Mouse (Mus musculus) splenic B cell, adult 2 months (primary cell): ENCODE results near the gene N4bp1.

Experiments
- DNase-seq: peaks from one replicate; pipeline ENCODE4 v3.0.0-alpha.2; 2011; ENCODE audit warnings: low read depth, low spot score
- H3K27me3 ChIP-seq: 2 replicates; pipeline ENCODE4 v1.6.1; 2012; ENCODE audit warnings: mild to moderate bottlenecking, low read length, moderate library complexity, mixed read lengths; ENCODE audit not compliant: control insufficient read depth, poor library complexity, insufficient read depth, severe bottlenecking
- H3K36me3 ChIP-seq: 2 replicates; pipeline ENCODE4 v1.6.1; 2012; ENCODE audit warnings: mild to moderate bottlenecking, low read length, moderate library complexity, mixed read lengths; ENCODE audit not compliant: control insufficient read depth, poor library complexity, insufficient read depth, severe bottlenecking

N4bp1 gene

GRCm38 (mm10) chr8:86854686-86855085 lies 30.4 kb downstream of the N4bp1 start:
- DNase-seq: no peak
- Histone ChIP-seq H3K27me3 (no peaks in the 10 kb centered on the region), H3K36me3 (peaks cover 1% of the 10 kb centered on the region; the same call in 1 of the 2 replicates)

- DNase-seq: no peak
- Histone ChIP-seq H3K27me3 (no peaks in the 10 kb centered on the region), H3K36me3 (peaks cover 1% of the 10 kb centered on the region; the same call in 1 of the 2 replicates)
Measured at GRCm38 (mm10) chr8:86853989-86854373, 31.1 kb downstream of the N4bp1 start.

- no peak for DNase-seq
- Histone ChIP-seq H3K27me3 (no peaks in the 10 kb centered on the region), H3K36me3 (peaks cover 1% of the 10 kb centered on the region; the same call in 1 of the 2 replicates)
Measured at GRCm38 (mm10) chr8:86853266-86853988, 31.6 kb downstream of the N4bp1 start.

GRCm38 (mm10) chr8:86852491-86852890 lies 32.6 kb downstream of the N4bp1 start:
- no peak for DNase-seq
- no peaks in the 10 kb centered on the region for H3K27me3 ChIP-seq

GRCm38 (mm10) chr8:86848876-86849275 lies 36.2 kb downstream of the N4bp1 start:
- peaks cover 9% of the 10 kb centered on the region for H3K36me3 ChIP-seq
- DNase-seq: no peak
- no peaks in the 10 kb centered on the region for H3K27me3 ChIP-seq

More at GRCm38 (mm10) chr8:86852491-86852890, 32.6 kb downstream of the N4bp1 start:
- H3K36me3 ChIP-seq: peaks cover 3% of the 10 kb centered on the region

- peaks cover 9% of the 10 kb centered on the region for H3K36me3 ChIP-seq
- no peak for DNase-seq
- no peaks in the 10 kb centered on the region for H3K27me3 ChIP-seq
Measured at GRCm38 (mm10) chr8:86848401-86848800, 36.7 kb downstream of the N4bp1 start.

GRCm38 (mm10) chr8:86847091-86847490 lies 38.0 kb downstream of the N4bp1 start:
- DNase-seq: no peak
- H3K27me3 ChIP-seq: no peaks in the 10 kb centered on the region
- peaks cover 9% of the 10 kb centered on the region for H3K36me3 ChIP-seq

- no peaks in the 10 kb centered on the region for H3K27me3 ChIP-seq
- DNase-seq: no peak
- H3K36me3 ChIP-seq: peaks cover 9% of the 10 kb centered on the region
Measured at GRCm38 (mm10) chr8:86845875-86846274, 39.2 kb downstream of the N4bp1 start.

GRCm38 (mm10) chr8:86844856-86845255 lies 40.2 kb downstream of the N4bp1 start:
- peaks cover 8% of the 10 kb centered on the region for H3K36me3 ChIP-seq
- no peak for DNase-seq
- no peaks in the 10 kb centered on the region for H3K27me3 ChIP-seq

GRCm38 (mm10) chr8:86843896-86844295 lies 41.2 kb downstream of the N4bp1 start:
- Histone ChIP-seq H3K36me3 (peaks cover 8% of the 10 kb centered on the region), H3K27me3 (no peaks in the 10 kb centered on the region)
- peak; percentile 30 for DNase-seq

- no peak for DNase-seq
- Histone ChIP-seq H3K27me3 (no peaks in the 10 kb centered on the region), H3K36me3 (peaks cover 4% of the 10 kb centered on the region)
Measured at GRCm38 (mm10) chr8:86841556-86842309, 43.3 kb downstream of the N4bp1 start.

GRCm38 (mm10) chr8:86840120-86840693 lies 44.9 kb downstream of the N4bp1 start:
- no peak for DNase-seq
- Histone ChIP-seq H3K27me3 (no peaks in the 10 kb centered on the region), H3K36me3 (peaks cover 1% of the 10 kb centered on the region)

- Histone ChIP-seq H3K36me3 (no peaks in the 10 kb centered on the region; the same call in 1 of the 2 replicates), H3K27me3 (no peaks in the 10 kb centered on the region)
- DNase-seq: no peak
Measured at GRCm38 (mm10) chr8:86838707-86839438, 46.2 kb downstream of the N4bp1 start.

- no peaks in the 10 kb centered on the region for H3K27me3 ChIP-seq
- no peak for DNase-seq
- no peaks in the 10 kb centered on the region; the same call in 1 of the 2 replicates for H3K36me3 ChIP-seq
Measured at GRCm38 (mm10) chr8:86837234-86837633, 47.8 kb downstream of the N4bp1 start.
